Mouse (Mus musculus): ENCODE measurements around the gene Tgm3. TPM values are rescaled to one million over a fixed set of nuclear protein-coding genes. Genes with fewer than 3 reads are reported as not detected.

Tgm3 gene
- polyA plus RNA-seq, 1 experiment from 2014 or later: not detected

Small RNAs within 50 kb of the gene (microRNA-seq; reads per million reads assigned to microRNA genes)
- not detected for gene Mir6339 (ENCODE audit: borderline number of aligned reads)

Other genes starting within 250 kb of the Tgm3 start
- 9.0 and 10.1 TPM in 2 replicates for gene Stk35, start 211.8 kb upstream of the Tgm3 start, polyA plus RNA-seq (2014; fragmentation: Nextera tagmentation; extraction: Ambion mirVana)
- gene Tgm6, start 100.1 kb downstream of the Tgm3 start, polyA plus RNA-seq (2014; fragmentation: Nextera tagmentation; extraction: Ambion mirVana): not detected in 2 replicates
- 633 and 668 TPM in 2 replicates for gene Snrpb, start 167.1 kb downstream of the Tgm3 start, polyA plus RNA-seq (2014; fragmentation: Nextera tagmentation; extraction: Ambion mirVana)
- gene Tmc2, start 182.8 kb downstream of the Tgm3 start, polyA plus RNA-seq (2014; fragmentation: Nextera tagmentation; extraction: Ambion mirVana): 0.09 and 0.11 TPM in 2 replicates

Measured in liver, embryonic 11.5 days (tissue).